Mouse (Mus musculus) hindbrain, embryonic 13.5 days (tissue): ENCODE results near the gene Slc40a1. TPM values are rescaled to one million over a fixed set of nuclear protein-coding genes. Genes with fewer than 3 reads are reported as not detected.

Experiments
- ATAC-seq: fragments of 200-750 bp; cut with Nextera tagmentation; 2 replicates; pipeline ENCODE4 v1.8.0; 2017; ENCODE audit warnings: moderate TSS enrichment; ENCODE audit not compliant: low FRiP score
- H3K27ac ChIP-seq: fragments of 300-500 bp; sonication (generic); 2 replicates; pipeline ENCODE4 v1.5.1; 2015; ENCODE audit warnings: inconsistent platforms, mild to moderate bottlenecking, moderate library complexity
- H3K27me3 ChIP-seq: fragments of 300-500 bp; sonication (generic); 2 replicates; pipeline ENCODE4 v1.6.1; 2015; ENCODE audit warnings: mild to moderate bottlenecking, inconsistent platforms
- H3K36me3 ChIP-seq: fragments of 300-500 bp; sonication (generic); 2 replicates; pipeline ENCODE4 v1.6.1; 2015; ENCODE audit warnings: mild to moderate bottlenecking, inconsistent platforms
- H3K4me1 ChIP-seq: fragments of 300-500 bp; sonication (generic); replicated peaks from 2 replicates; pipeline ENCODE4 v1.6.1; 2015; ENCODE audit warnings: inconsistent platforms
- H3K4me2 ChIP-seq: fragments of 300-500 bp; sonication (generic); 2 replicates; pipeline ENCODE4 v1.6.1; 2015; ENCODE audit warnings: inconsistent platforms, mild to moderate bottlenecking, moderate library complexity
- H3K4me3 ChIP-seq: fragments of 300-500 bp; sonication (generic); 2 replicates; pipeline ENCODE4 v1.5.1; 2015; ENCODE audit warnings: mild to moderate bottlenecking, inconsistent platforms
- H3K9ac ChIP-seq: fragments of 300-500 bp; sonication (generic); 2 replicates; pipeline ENCODE4 v1.6.1; 2015; ENCODE audit warnings: mild to moderate bottlenecking, inconsistent platforms
- H3K9me3 ChIP-seq: fragments of 300-500 bp; sonication (generic); 2 replicates; pipeline ENCODE4 v1.6.1; 2016; ENCODE audit warnings: inconsistent platforms
- WGBS: fragments of 180-500 bp; shearing (Covaris S2); methylation state at CpG from one replicate; pipeline ENCODE4 v1.1.7; 2015; 5-methylcytosine and 5-hydroxymethylcytosine counted together
- polyA plus RNA-seq: library from polyadenylated mRNA; unstranded; fragments of >200 nt; fragmentation: Nextera tagmentation; extraction: Ambion mirVana; gene quantifications from 2 replicates; pipeline ENCODE4 v1.2.1, GENCODE M21; 2015

Gene Slc40a1
- polyA plus RNA-seq, result 32.0 and 38.1 TPM in 2 replicates

GRCm38 (mm10) chr1:45926393-45926763 lies at the start of gene Slc40a1:
Gene Slc40a1, minus strand, starts transcription at chr1:45926523.
- no peaks in the 10 kb centered on the region for H3K9me3 ChIP-seq
- peak within 1 kb of the TSS; percentile 69 for H3K9ac ChIP-seq
- ATAC-seq, result 0 out of 2 replicates have a peak, but pooled peaks have one; percentile 21
- H3K4me2 ChIP-seq, result peak within 1 kb of the TSS; percentile 68
- no peaks in the 10 kb centered on the region for H3K36me3 ChIP-seq
- WGBS, result 23% methylated on average over 9 of the region's 9 CpGs
- peaks cover 27% of the 10 kb centered on the region for H3K27me3 ChIP-seq
- no peak within 1 kb of the TSS for H3K27ac ChIP-seq
- H3K4me1 ChIP-seq, result peaks cover 9% of the 10 kb centered on the region
- peak within 1 kb of the TSS; percentile 69 for H3K4me3 ChIP-seq

GRCm38 (mm10) chr1:45971314-45971713 lies 45.0 kb upstream of the Slc40a1 start:
- no peak for ATAC-seq
- no peaks in the 10 kb centered on the region for H3K4me1 ChIP-seq
- H3K4me3 ChIP-seq, result no peak overlapping the region
- H3K4me2 ChIP-seq, result no peak overlapping the region
- H3K27ac ChIP-seq, result no peak overlapping the region
- H3K9me3 ChIP-seq, result no peaks in the 10 kb centered on the region
- 85% methylated on average over 4 of the region's 4 CpGs for WGBS
- H3K27me3 ChIP-seq, result no peaks in the 10 kb centered on the region
- H3K9ac ChIP-seq, result no peak overlapping the region
- H3K36me3 ChIP-seq, result no peaks in the 10 kb centered on the region

- Histone ChIP-seq H3K36me3 (no peaks in the 10 kb centered on the region), H3K4me2 (no peak overlapping the region), H3K9ac (no peak overlapping the region), H3K4me3 (no peak overlapping the region), H3K27me3 (no peaks in the 10 kb centered on the region), H3K9me3 (no peaks in the 10 kb centered on the region), H3K4me1 (no peaks in the 10 kb centered on the region), H3K27ac (no peak overlapping the region)
- no peak for ATAC-seq
- WGBS, result 85% methylated on average over 2 of the region's 2 CpGs
Measured at GRCm38 (mm10) chr1:45948988-45949387, 22.7 kb upstream of the Slc40a1 start.

GRCm38 (mm10) chr1:45947843-45948242 lies 21.5 kb upstream of the Slc40a1 start:
- no peak for ATAC-seq
- H3K4me3 ChIP-seq, result no peak overlapping the region
- H3K4me1 ChIP-seq, result no peaks in the 10 kb centered on the region
- no peak overlapping the region for H3K4me2 ChIP-seq
- no peaks in the 10 kb centered on the region for H3K9me3 ChIP-seq
- H3K27ac ChIP-seq, result no peak overlapping the region
- no peaks in the 10 kb centered on the region for H3K27me3 ChIP-seq
- no peaks in the 10 kb centered on the region for H3K36me3 ChIP-seq
- no peak overlapping the region for H3K9ac ChIP-seq
- 77% methylated on average over 1 of the region's 1 CpGs for WGBS

- ATAC-seq, result no peak
- H3K4me1 ChIP-seq, result peaks cover 1% of the 10 kb centered on the region
- H3K9ac ChIP-seq, result no peak overlapping the region
- no peaks in the 10 kb centered on the region for H3K36me3 ChIP-seq
- H3K27me3 ChIP-seq, result peaks cover 12% of the 10 kb centered on the region
- H3K9me3 ChIP-seq, result no peaks in the 10 kb centered on the region
- no peak overlapping the region for H3K4me3 ChIP-seq
- H3K27ac ChIP-seq, result no peak overlapping the region
- H3K4me2 ChIP-seq, result no peak overlapping the region
Measured at GRCm38 (mm10) chr1:45931127-45931526, 4.8 kb upstream of the Slc40a1 start.

- Histone ChIP-seq H3K9me3 (no peaks in the 10 kb centered on the region), H3K27me3 (peaks cover 27% of the 10 kb centered on the region), H3K36me3 (no peaks in the 10 kb centered on the region), H3K4me2 (no peak overlapping the region), H3K4me3 (no peak overlapping the region), H3K9ac (no peak overlapping the region), H3K4me1 (peaks cover 9% of the 10 kb centered on the region), H3K27ac (no peak overlapping the region)
- ATAC-seq, result no peak
- WGBS, result 36% methylated on average over 3 of the region's 3 CpGs
Measured at GRCm38 (mm10) chr1:45926911-45927310, 588 bp upstream of the Slc40a1 start.

GRCm38 (mm10) chr1:45925500-45926392 lies 577 bp downstream of the Slc40a1 start:
- Histone ChIP-seq H3K27me3 (peaks cover 27% of the 10 kb centered on the region), H3K27ac (no peak overlapping the region), H3K4me1 (peaks cover 9% of the 10 kb centered on the region), H3K36me3 (no peaks in the 10 kb centered on the region), H3K4me2 (peak overlapping the region; percentile 68), H3K4me3 (peak overlapping the region; percentile 69), H3K9ac (peak overlapping the region; percentile 69), H3K9me3 (no peaks in the 10 kb centered on the region)
- ATAC-seq, result peak; percentile 97
- under 1% methylated on average over 53 of the region's 53 CpGs for WGBS

- Histone ChIP-seq H3K4me1 (peaks cover 9% of the 10 kb centered on the region), H3K27ac (no peak overlapping the region), H3K4me2 (peak overlapping the region; percentile 68), H3K36me3 (no peaks in the 10 kb centered on the region), H3K4me3 (peak overlapping the region; percentile 69), H3K9me3 (no peaks in the 10 kb centered on the region), H3K9ac (peak overlapping the region; percentile 69), H3K27me3 (peaks cover 27% of the 10 kb centered on the region)
- peak; percentile 74 for ATAC-seq
- WGBS, result 13% methylated on average over 7 of the region's 7 CpGs
Measured at GRCm38 (mm10) chr1:45925131-45925499, 1.2 kb downstream of the Slc40a1 start.

GRCm38 (mm10) chr1:45924516-45924915 lies 1.8 kb downstream of the Slc40a1 start:
- Histone ChIP-seq H3K27ac (no peak overlapping the region), H3K9ac (no peak overlapping the region), H3K9me3 (no peaks in the 10 kb centered on the region), H3K4me3 (no peak overlapping the region), H3K4me2 (peak overlapping the region; percentile 68), H3K36me3 (no peaks in the 10 kb centered on the region), H3K27me3 (peaks cover 27% of the 10 kb centered on the region), H3K4me1 (peaks cover 9% of the 10 kb centered on the region)
- no peak for ATAC-seq
- WGBS, result 70% methylated on average over 7 of the region's 7 CpGs

- Histone ChIP-seq H3K9me3 (no peaks in the 10 kb centered on the region), H3K36me3 (no peaks in the 10 kb centered on the region), H3K4me3 (no peak overlapping the region), H3K27me3 (peaks cover 27% of the 10 kb centered on the region), H3K9ac (no peak overlapping the region), H3K4me2 (no peak overlapping the region), H3K4me1 (peaks cover 9% of the 10 kb centered on the region), H3K27ac (no peak overlapping the region)
- 82% methylated on average over 4 of the region's 4 CpGs for WGBS
- ATAC-seq, result no peak
Measured at GRCm38 (mm10) chr1:45923306-45923705, 3.0 kb downstream of the Slc40a1 start.

- no peak overlapping the region for H3K27ac ChIP-seq
- no peak overlapping the region for H3K4me2 ChIP-seq
- no peaks in the 10 kb centered on the region for H3K36me3 ChIP-seq
- peaks cover 13% of the 10 kb centered on the region for H3K27me3 ChIP-seq
- no peaks in the 10 kb centered on the region for H3K9me3 ChIP-seq
- H3K9ac ChIP-seq, result no peak overlapping the region
- H3K4me3 ChIP-seq, result no peak overlapping the region
- no peak for ATAC-seq
- 0 out of 2 replicates have a peak, but pooled peaks cover 5% of the 10 kb centered on the region for H3K4me1 ChIP-seq
- 86% methylated on average over 3 of the region's 3 CpGs for WGBS
Measured at GRCm38 (mm10) chr1:45920703-45921102, 5.6 kb downstream of the Slc40a1 start.

- H3K9me3 ChIP-seq, result no peaks in the 10 kb centered on the region
- no peak overlapping the region for H3K4me2 ChIP-seq
- no peak overlapping the region for H3K4me3 ChIP-seq
- no peaks in the 10 kb centered on the region for H3K36me3 ChIP-seq
- 0 out of 2 replicates have a peak, but pooled peaks cover under 1% of the 10 kb centered on the region for H3K4me1 ChIP-seq
- H3K9ac ChIP-seq, result no peak overlapping the region
- ATAC-seq, result no peak
- H3K27me3 ChIP-seq, result peaks cover 9% of the 10 kb centered on the region
- H3K27ac ChIP-seq, result no peak overlapping the region
- 94% methylated on average over 1 of the region's 1 CpGs for WGBS
Measured at GRCm38 (mm10) chr1:45919752-45920151, 6.6 kb downstream of the Slc40a1 start.
